Mouse (Mus musculus) heart, embryonic 16.5 days (tissue): ENCODE data around the gene Iqcj. TPM values are rescaled to one million over a fixed set of nuclear protein-coding genes. Genes with fewer than 3 reads are reported as not detected.
A peak's percentile ranks its signal among the peaks of the same experiment; 100 is the strongest.

Experiments used
- ATAC-seq: fragments of 200-750 bp; cut with Nextera tagmentation; replicated peaks from 2 replicates; pipeline ENCODE4 v1.8.0; 2017; ENCODE audit warnings: moderate number of reproducible peaks; ENCODE audit not compliant: insufficient read depth, low FRiP score; ENCODE audit errors: extremely low read depth
- H3K27ac ChIP-seq: fragments of 300-500 bp; sonication (generic); 2 replicates; pipeline ENCODE4 v1.5.1; 2014; ENCODE audit warnings: mild to moderate bottlenecking, low read length, control low read depth, moderate library complexity
- H3K27me3 ChIP-seq: fragments of 300-500 bp; sonication (generic); 2 replicates; pipeline ENCODE4 v1.6.1; 2014; ENCODE audit warnings: low read length, mixed read lengths; ENCODE audit not compliant: control insufficient read depth, insufficient read depth
- H3K36me3 ChIP-seq: fragments of 300-500 bp; sonication (generic); 2 replicates; pipeline ENCODE4 v1.6.1; 2014; ENCODE audit not compliant: control insufficient read depth, insufficient read depth
- H3K4me1 ChIP-seq: fragments of 300-500 bp; sonication (generic); 2 replicates; pipeline ENCODE4 v1.6.1; 2014; ENCODE audit warnings: low read length, mixed read lengths; ENCODE audit not compliant: control insufficient read depth, insufficient read depth
- H3K4me2 ChIP-seq: fragments of 300-500 bp; sonication (generic); 2 replicates; pipeline ENCODE4 v1.6.1; 2014; ENCODE audit warnings: low read depth, mild to moderate bottlenecking, control low read depth, low read length
- H3K4me3 ChIP-seq: fragments of 300-500 bp; sonication (generic); 2 replicates; pipeline ENCODE4 v1.5.1; 2014; ENCODE audit warnings: mild to moderate bottlenecking, control low read depth, low read length
- H3K9ac ChIP-seq: fragments of 300-500 bp; sonication (generic); 2 replicates; pipeline ENCODE4 v1.6.1; 2014; ENCODE audit warnings: low read length, control low read depth
- H3K9me3 ChIP-seq: fragments of 300-500 bp; sonication (generic); replicated peaks from 2 replicates; pipeline ENCODE4 v1.6.1; 2016; ENCODE audit warnings: low read length; ENCODE audit not compliant: control insufficient read depth
- WGBS: fragments of 180-500 bp; shearing (Covaris S2); extraction: QIAGEN DNeasy Blood & Tissue Kit; methylation state at CpG from one replicate; pipeline ENCODE4 v1.1.7; 2014; 5-methylcytosine and 5-hydroxymethylcytosine counted together
- polyA plus RNA-seq: library from polyadenylated mRNA; unstranded; fragments of >200 nt; fragmentation: Nextera tagmentation; extraction: Ambion mirVana; gene quantifications from 2 replicates; pipeline ENCODE4 v1.2.1, GENCODE M21; 2015

The Iqcj gene
- polyA plus RNA-seq, 1 experiment from 2014 or later = not detected

DNA sequence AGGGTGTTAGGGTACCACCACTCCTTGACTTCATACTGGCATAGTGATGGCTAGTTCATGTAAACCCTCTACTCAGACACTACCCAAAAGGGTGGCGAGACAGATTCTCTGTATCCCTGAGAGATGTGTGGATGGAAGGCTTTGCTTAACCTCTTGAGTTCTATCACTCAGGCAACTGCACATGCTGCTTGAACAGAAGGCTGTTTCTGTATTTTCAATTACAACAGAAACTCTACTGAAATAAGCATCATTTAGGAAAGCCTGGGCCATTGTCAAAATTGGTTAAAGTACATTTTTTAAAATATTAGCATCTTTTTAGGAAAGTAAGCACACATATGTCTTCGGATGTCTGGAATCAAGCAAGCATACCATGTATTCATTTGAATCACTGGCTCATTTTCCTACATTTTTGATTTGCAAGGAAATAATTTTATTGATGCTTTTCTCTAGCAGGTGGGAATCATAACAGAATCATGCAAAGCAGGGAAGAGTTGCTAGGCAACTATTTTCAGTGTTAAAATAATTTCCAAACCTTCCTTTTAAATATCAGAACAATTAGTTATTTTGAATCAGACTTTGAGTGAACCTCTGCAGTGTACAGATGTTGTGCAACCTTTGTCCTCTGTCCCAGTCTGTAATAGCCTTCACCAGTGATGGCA is 82.4 kb downstream of the Iqcj start:
- 83% methylated on average over 2 of the region's 2 CpGs for WGBS
- Histone ChIP-seq H3K9ac (no peak overlapping the region), H3K4me2 (no peak overlapping the region), H3K36me3 (no peaks in the 10 kb centered on the region), H3K27me3 (no peaks in the 10 kb centered on the region), H3K4me3 (no peak overlapping the region), H3K27ac (no peak overlapping the region), H3K4me1 (no peaks in the 10 kb centered on the region), H3K9me3 (no peaks in the 10 kb centered on the region)
- ATAC-seq = no peak

DNA sequence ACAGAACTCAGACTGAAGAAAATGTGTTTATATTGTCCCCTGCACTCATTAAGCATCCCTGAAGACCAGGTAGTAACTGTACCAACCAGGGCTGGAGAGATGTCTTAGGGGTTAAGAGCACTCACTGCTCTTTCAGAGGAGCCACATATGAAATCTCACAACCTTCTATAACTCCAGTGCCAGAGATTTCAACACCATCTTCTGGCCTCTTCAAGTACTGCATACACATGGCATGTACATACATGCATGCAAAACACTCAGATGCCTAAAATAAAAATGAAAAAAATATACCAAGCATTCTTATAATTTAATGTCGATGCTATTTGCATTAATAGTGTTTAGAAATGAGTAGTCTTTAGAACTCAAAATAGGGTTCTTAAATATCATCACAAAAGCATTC is 88.0 kb downstream of the Iqcj start:
- no peaks in the 10 kb centered on the region for H3K36me3 ChIP-seq
- H3K27me3 ChIP-seq = no peaks in the 10 kb centered on the region
- no peaks in the 10 kb centered on the region for H3K9me3 ChIP-seq
- no peak overlapping the region for H3K9ac ChIP-seq
- H3K4me1 ChIP-seq = no peaks in the 10 kb centered on the region
- ATAC-seq = no peak
- H3K27ac ChIP-seq = no peak overlapping the region
- H3K4me2 ChIP-seq = no peak overlapping the region
- 63% methylated on average over 1 of the region's 1 CpGs for WGBS
- no peak overlapping the region for H3K4me3 ChIP-seq

DNA sequence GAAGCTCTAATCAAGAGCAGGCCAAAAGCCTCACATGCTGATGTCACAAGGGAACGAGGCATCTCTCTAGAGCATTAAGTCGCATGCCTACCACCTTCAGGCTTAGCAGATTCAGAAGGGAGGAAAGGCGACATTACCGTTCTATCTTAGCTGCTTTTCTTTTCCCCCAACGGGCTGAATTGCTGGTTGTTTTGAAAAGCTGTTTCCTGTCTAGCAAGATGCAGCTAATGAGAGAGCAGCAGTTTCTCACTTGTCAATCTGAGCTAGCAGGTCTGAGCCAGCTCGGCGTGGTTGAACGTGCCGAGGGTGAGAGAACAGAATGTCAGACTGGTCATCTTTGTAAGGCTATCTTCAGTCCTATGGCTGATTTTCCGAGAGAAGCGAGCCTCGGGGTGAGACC is 91.3 kb downstream of the Iqcj start:
- H3K9ac ChIP-seq = no peak overlapping the region
- H3K36me3 ChIP-seq = no peaks in the 10 kb centered on the region
- peak overlapping the region; percentile 8; the same call in 1 of the 2 replicates for H3K4me2 ChIP-seq
- 31% methylated on average over 12 of the region's 12 CpGs for WGBS
- H3K27ac ChIP-seq = no peak overlapping the region
- ATAC-seq = no peak
- no peaks in the 10 kb centered on the region for H3K9me3 ChIP-seq
- H3K27me3 ChIP-seq = no peaks in the 10 kb centered on the region
- H3K4me3 ChIP-seq = no peak overlapping the region
- H3K4me1 ChIP-seq = no peaks in the 10 kb centered on the region

DNA sequence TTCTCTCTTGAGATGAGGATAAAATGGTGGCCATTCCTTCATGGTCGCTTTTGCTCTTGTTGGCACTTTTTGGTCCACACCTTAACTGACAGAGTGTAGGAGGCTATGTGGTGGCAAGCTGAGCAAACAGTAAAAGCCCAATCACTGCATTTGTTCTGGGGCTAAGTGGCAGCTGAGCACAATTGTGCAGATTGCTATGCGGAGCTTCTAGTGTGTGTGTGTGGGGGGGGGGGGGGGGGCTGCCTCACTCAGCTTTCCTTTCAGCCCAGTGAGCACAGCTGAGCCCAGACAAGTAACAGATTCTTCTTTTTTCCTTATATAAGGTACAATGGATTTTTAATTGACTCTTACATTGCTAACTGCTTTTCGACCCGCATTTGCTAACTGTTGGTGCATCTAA is 110.4 kb downstream of the Iqcj start:
- H3K4me2 ChIP-seq = no peak overlapping the region
- no peaks in the 10 kb centered on the region for H3K4me1 ChIP-seq
- no peak for ATAC-seq
- 79% methylated on average over 4 of the region's 4 CpGs for WGBS
- no peaks in the 10 kb centered on the region for H3K27me3 ChIP-seq
- H3K9me3 ChIP-seq = no peaks in the 10 kb centered on the region
- H3K4me3 ChIP-seq = no peak overlapping the region
- no peak overlapping the region for H3K9ac ChIP-seq
- H3K36me3 ChIP-seq = no peaks in the 10 kb centered on the region
- no peak overlapping the region for H3K27ac ChIP-seq

DNA sequence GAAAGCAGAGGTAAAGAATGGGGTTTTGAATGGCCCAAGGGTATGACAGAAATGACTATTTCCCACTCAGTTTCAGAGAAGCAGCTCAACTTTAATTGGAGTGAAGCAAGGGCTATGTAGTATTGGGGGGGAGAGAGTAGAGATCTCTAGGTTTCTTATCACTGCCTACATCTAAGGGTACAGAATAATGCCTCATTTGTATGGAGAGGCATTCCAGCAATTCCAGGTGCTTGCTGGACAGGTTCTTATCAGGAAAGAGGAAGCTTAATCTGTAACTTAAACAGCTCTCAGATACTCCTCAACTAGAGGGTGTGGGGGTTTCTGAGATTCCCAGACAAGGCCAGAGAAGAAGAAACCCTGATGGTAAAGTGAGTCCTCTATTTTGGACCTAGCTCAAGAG is 120.3 kb downstream of the Iqcj start:
- Histone ChIP-seq H3K9me3 (no peaks in the 10 kb centered on the region), H3K4me1 (no peaks in the 10 kb centered on the region), H3K36me3 (no peaks in the 10 kb centered on the region), H3K27ac (no peak overlapping the region), H3K4me3 (no peak overlapping the region), H3K4me2 (no peak overlapping the region), H3K9ac (no peak overlapping the region), H3K27me3 (no peaks in the 10 kb centered on the region)
- ATAC-seq = no peak

DNA sequence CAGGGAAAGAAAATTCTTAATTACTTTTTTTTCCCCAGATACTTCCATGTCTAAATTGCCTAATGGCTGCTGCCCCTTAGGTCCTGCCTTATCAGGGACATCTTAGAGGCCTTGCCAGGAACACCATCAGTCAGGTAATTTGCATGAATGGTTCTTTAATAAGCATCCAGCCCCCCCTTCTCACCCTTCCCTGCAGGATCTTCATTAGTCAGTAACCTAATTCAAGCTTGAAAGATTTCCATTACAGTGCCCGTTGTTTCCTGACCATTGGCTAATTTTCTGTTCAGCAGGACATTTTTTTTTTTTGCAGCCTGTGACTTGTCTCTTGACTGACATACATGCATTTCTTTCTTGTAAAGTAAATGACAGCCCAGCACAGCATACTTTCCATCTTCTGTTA is 123.8 kb downstream of the Iqcj start:
- no peaks in the 10 kb centered on the region for H3K27me3 ChIP-seq
- H3K36me3 ChIP-seq = no peaks in the 10 kb centered on the region
- no peaks in the 10 kb centered on the region for H3K9me3 ChIP-seq
- WGBS = 67% methylated on average over 1 of the region's 1 CpGs
- H3K4me3 ChIP-seq = no peak overlapping the region
- no peak overlapping the region for H3K9ac ChIP-seq
- H3K27ac ChIP-seq = no peak overlapping the region
- no peaks in the 10 kb centered on the region for H3K4me1 ChIP-seq
- no peak for ATAC-seq
- no peak overlapping the region for H3K4me2 ChIP-seq

DNA sequence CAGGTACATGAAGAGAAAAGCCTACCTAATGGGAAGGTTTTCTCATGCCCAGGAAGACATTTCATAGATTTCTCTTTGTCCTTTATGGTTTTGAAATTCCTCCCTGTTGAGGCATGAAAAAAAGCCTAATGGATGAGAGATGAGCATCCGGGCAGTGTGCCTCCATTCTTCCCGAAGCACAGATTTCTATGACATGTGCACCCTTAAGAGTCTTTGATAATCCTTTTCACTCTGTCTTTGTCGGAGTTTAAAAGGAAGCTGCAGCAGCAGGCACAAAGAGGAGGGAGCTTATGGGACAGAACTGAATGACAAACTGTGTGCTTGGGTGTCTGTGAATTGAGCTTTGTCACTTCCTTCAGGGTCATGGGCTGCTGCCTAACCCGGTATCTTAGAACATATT is 127.4 kb downstream of the Iqcj start:
- Histone ChIP-seq H3K27me3 (no peaks in the 10 kb centered on the region), H3K4me1 (no peaks in the 10 kb centered on the region), H3K27ac (no peak overlapping the region), H3K4me2 (no peak overlapping the region), H3K4me3 (no peak overlapping the region), H3K36me3 (no peaks in the 10 kb centered on the region), H3K9ac (no peak overlapping the region), H3K9me3 (no peaks in the 10 kb centered on the region)
- WGBS = 53% methylated on average over 4 of the region's 4 CpGs
- ATAC-seq = no peak

DNA sequence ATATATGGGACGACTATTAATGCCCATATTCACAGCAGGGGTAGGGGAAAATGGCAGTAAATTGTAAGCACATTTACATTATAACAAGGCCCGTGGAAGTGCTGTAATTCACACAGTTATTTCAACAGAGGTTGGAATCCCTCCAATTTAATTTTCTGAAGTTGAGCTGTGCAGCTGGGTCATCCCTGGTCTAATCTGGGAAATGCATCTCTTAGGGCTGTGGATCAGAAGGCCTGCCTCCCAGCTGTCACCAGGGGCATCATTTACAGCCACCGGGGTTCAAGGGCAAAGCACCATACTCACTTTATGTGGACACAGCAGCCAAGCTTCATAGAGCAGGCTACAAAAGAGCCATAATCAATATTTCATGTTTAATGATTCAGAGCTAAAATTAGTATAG is 144.1 kb downstream of the Iqcj start:
- Histone ChIP-seq H3K36me3 (no peaks in the 10 kb centered on the region), H3K27me3 (no peaks in the 10 kb centered on the region), H3K27ac (no peak overlapping the region), H3K9me3 (no peaks in the 10 kb centered on the region), H3K9ac (no peak overlapping the region), H3K4me3 (no peak overlapping the region), H3K4me1 (no peaks in the 10 kb centered on the region), H3K4me2 (no peak overlapping the region)
- WGBS = 65% methylated on average over 3 of the region's 3 CpGs
- no peak for ATAC-seq

DNA sequence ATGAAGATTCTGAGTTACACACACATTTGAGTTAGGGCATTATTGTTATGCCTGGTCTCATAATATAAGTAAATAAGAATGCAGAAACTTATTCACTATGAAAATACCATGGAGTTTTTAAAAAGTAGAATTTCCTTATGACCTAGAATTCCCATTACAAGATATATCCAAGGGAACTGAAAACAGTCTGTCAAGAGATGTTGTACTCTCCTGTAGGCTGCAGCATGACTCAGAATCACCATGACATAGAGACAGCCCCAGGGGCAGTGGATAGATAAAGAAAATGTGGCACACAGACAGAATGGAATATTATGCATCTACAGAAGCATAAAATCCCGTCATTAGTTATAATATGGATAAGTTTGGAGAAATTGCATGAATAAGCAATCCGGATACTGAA is 150.9 kb downstream of the Iqcj start:
- 81% methylated on average over 2 of the region's 2 CpGs for WGBS
- Histone ChIP-seq H3K27ac (no peak overlapping the region), H3K4me3 (no peak overlapping the region), H3K36me3 (no peaks in the 10 kb centered on the region), H3K4me1 (no peaks in the 10 kb centered on the region), H3K4me2 (no peak overlapping the region), H3K9ac (no peak overlapping the region), H3K9me3 (no peaks in the 10 kb centered on the region), H3K27me3 (peaks cover 2% of the 10 kb centered on the region; the same call in 1 of the 2 replicates)
- no peak for ATAC-seq
